Mouse (Mus musculus): ENCODE results near the gene Aamp. TPM values are rescaled to one million over a fixed set of nuclear protein-coding genes. Genes with fewer than 3 reads are reported as not detected.

Gene Aamp
- total RNA-seq, 2 experiments from 2014 or later: 153 to 155 TPM

GRCm38 (mm10) chr1:74268750-74269149, 15.8 kb downstream of the Aamp start:
- H3K4me3 ChIP-seq: no peak overlapping the region
- no peak for DNase-seq (ENCODE audit: low spot score in 2 of 2)
- no peak overlapping the region for H3K27ac ChIP-seq
- TF ChIP-seq CTCF (conservative IDR thresholded peaks at IDR 0.05): no peak

- no peak for TF ChIP-seq CTCF (conservative IDR thresholded peaks at IDR 0.05)
- no peak overlapping the region for H3K4me3 ChIP-seq
- no peak overlapping the region for H3K27ac ChIP-seq
- no peak for DNase-seq (ENCODE audit: low spot score in 2 of 2)
Measured at GRCm38 (mm10) chr1:74262510-74262909, 22.0 kb downstream of the Aamp start.

GRCm38 (mm10) chr1:74256782-74257181, 27.8 kb downstream of the Aamp start:
- Histone ChIP-seq H3K27ac (peak overlapping the region; percentile 10; the same call in 1 of the 2 replicates), H3K4me3 (no peak overlapping the region)
- TF ChIP-seq CTCF (conservative IDR thresholded peaks at IDR 0.05): no peak
- no peak for DNase-seq (ENCODE audit: low spot score in 2 of 2)

GRCm38 (mm10) chr1:74255704-74256345, 28.7 kb downstream of the Aamp start:
- H3K27ac ChIP-seq: peak overlapping the region; percentile 10; the same call in 1 of the 2 replicates
- DNase-seq (ENCODE audit: low spot score in 2 of 2): no peak
- no peak for TF ChIP-seq CTCF (conservative IDR thresholded peaks at IDR 0.05)
- no peak overlapping the region for H3K4me3 ChIP-seq

- H3K27ac ChIP-seq: no peak overlapping the region
- no peak for DNase-seq (ENCODE audit: low spot score in 2 of 2)
- H3K4me3 ChIP-seq: no peak overlapping the region
- TF ChIP-seq CTCF (conservative IDR thresholded peaks at IDR 0.05): no peak
Measured at GRCm38 (mm10) chr1:74250096-74250495, 34.4 kb downstream of the Aamp start.

GRCm38 (mm10) chr1:74249331-74249980, 35.1 kb downstream of the Aamp start:
- no peak for DNase-seq (ENCODE audit: low spot score in 2 of 2)
- H3K27ac ChIP-seq: peak overlapping the region; percentile 61
- TF ChIP-seq CTCF (conservative IDR thresholded peaks at IDR 0.05): no peak
- H3K4me3 ChIP-seq: no peak overlapping the region

- no peak for DNase-seq (ENCODE audit: low spot score in 2 of 2)
- Histone ChIP-seq H3K4me3 (no peak overlapping the region), H3K27ac (peak overlapping the region; percentile 61)
- no peak for TF ChIP-seq CTCF (conservative IDR thresholded peaks at IDR 0.05)
Measured at GRCm38 (mm10) chr1:74248799-74249198, 35.7 kb downstream of the Aamp start.

- Histone ChIP-seq H3K27ac (0 out of 2 replicates have a peak overlapping the region, but pooled peaks have one; percentile 15), H3K4me3 (no peak overlapping the region)
- DNase-seq (ENCODE audit: low spot score in 2 of 2): no peak
- no peak for TF ChIP-seq CTCF (conservative IDR thresholded peaks at IDR 0.05)
Measured at GRCm38 (mm10) chr1:74245525-74245924, 39.0 kb downstream of the Aamp start.

GRCm38 (mm10) chr1:74240832-74241231, 43.7 kb downstream of the Aamp start:
- peak overlapping the region; percentile 98 for H3K27ac ChIP-seq

GRCm38 (mm10) chr1:74240311-74240710, 44.2 kb downstream of the Aamp start:
- peak; percentile 80 to 91 for DNase-seq (ENCODE audit: low spot score in 2 of 2)
- peak overlapping the region; percentile 85 for H3K4me3 ChIP-seq
- H3K27ac ChIP-seq: peak overlapping the region; percentile 98
- TF ChIP-seq CTCF (conservative IDR thresholded peaks at IDR 0.05): no peak

More at GRCm38 (mm10) chr1:74240832-74241231, 43.7 kb downstream of the Aamp start:
- H3K4me3 ChIP-seq: peak overlapping the region; percentile 85
- DNase-seq (ENCODE audit: low spot score in 2 of 2): no peak
- TF ChIP-seq CTCF (conservative IDR thresholded peaks at IDR 0.05): no peak

- H3K27ac ChIP-seq: peak overlapping the region; percentile 98
- H3K4me3 ChIP-seq: peak overlapping the region; percentile 85
- TF ChIP-seq CTCF (conservative IDR thresholded peaks at IDR 0.05): no peak
- no peak for DNase-seq (ENCODE audit: low spot score in 2 of 2)
Measured at GRCm38 (mm10) chr1:74239618-74240017, 44.9 kb downstream of the Aamp start.

- H3K27ac ChIP-seq: peak overlapping the region; percentile 98
- peak overlapping the region; percentile 85 for H3K4me3 ChIP-seq
- TF ChIP-seq CTCF (conservative IDR thresholded peaks at IDR 0.05): no peak
- no peak for DNase-seq (ENCODE audit: low spot score in 2 of 2)
Measured at GRCm38 (mm10) chr1:74239162-74239561, 45.4 kb downstream of the Aamp start.

- no peak for DNase-seq (ENCODE audit: low spot score in 2 of 2)
- no peak for TF ChIP-seq CTCF (conservative IDR thresholded peaks at IDR 0.05)
- peak overlapping the region; percentile 85 for H3K4me3 ChIP-seq
- H3K27ac ChIP-seq: peak overlapping the region; percentile 98
Measured at GRCm38 (mm10) chr1:74238136-74238535, 46.4 kb downstream of the Aamp start.

GRCm38 (mm10) chr1:74237671-74238070, 46.9 kb downstream of the Aamp start:
- no peak for TF ChIP-seq CTCF (conservative IDR thresholded peaks at IDR 0.05)
- peak overlapping the region; percentile 98 for H3K27ac ChIP-seq
- H3K4me3 ChIP-seq: peak overlapping the region; percentile 85

More at GRCm38 (mm10) chr1:74237671-74238070, 46.9 kb downstream of the Aamp start:
- DNase-seq (ENCODE audit: low spot score in 2 of 2): no peak

All from layer of hippocampus, adult 2 months (tissue).